Mouse (Mus musculus) A20 (cell line): ENCODE data around the gene Cbx2.
A peak's percentile ranks its signal among the peaks of the same experiment; 100 is the strongest.

Source experiments
- DNase-seq: peaks from one replicate; pipeline ENCODE4 v3.0.0-alpha.2; 2011; ENCODE audit warnings: low read depth, low spot score

The Cbx2 gene

GRCm38 (mm10) chr11:119017506-119017905 is 5.3 kb upstream of the Cbx2 start:
- DNase-seq: no peak

DNA sequence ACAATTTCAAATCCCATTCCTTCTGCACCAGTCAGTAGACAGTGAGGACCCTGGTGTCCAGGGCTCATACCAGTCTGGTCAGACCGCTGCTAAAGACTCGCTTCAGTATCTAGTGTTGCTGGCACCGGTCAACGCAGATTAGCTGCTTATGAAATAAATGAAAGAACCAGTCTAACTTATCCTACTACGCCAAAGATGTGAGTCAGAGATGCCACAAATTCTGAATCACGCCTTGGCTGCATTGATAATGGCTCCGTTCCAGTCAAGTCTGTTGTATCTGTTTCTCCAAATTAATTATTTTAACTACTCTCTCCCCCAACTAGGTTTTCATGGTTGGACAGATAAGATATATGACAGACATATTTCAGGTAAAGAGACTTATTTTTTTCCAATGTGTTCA is 1.6 kb upstream of the Cbx2 start:
- no peak for DNase-seq

DNA sequence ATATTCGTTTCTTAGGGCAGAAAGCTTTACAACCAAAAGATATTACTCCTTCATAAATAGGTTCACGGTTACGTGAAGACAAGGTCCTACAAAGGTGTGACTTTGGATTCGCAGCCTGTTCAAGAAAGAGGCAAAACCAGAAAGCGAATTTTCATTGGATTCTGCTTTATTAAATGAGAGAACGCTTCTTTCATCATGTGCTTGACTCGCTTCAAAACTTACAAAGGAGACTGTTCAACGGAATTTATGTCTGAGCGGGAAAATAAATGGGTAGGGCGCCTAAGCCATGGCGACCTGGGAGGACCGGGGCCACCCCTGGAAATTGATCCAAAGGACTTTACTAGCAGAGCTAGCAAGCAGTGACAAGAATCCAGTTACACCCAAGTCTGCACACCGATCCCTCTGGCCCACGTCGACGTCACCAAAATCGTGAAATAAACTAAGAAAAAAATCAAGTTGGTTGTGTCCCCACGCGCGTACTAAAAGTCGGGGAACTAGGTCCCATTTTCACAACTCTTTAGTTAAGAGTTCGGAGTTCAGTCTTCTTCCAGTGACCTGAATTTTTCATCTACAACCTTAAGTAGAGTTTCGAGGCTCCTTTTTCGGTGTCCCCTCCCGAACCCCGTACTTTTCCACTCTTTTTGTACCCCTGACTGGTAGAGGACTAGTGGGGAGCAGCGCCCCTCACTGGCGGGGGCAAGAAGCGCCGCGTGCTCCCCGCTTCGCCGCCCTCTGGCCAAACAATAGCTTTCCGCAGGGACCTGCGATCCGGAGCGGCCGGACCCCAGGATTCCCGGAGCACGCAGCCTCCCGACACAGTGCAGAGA is 481 bp upstream of the Cbx2 start:
- DNase-seq: no peak

- no peak for DNase-seq
Observed at GRCm38 (mm10) chr11:119023616-119023980, 836 bp downstream of the Cbx2 start.

DNA sequence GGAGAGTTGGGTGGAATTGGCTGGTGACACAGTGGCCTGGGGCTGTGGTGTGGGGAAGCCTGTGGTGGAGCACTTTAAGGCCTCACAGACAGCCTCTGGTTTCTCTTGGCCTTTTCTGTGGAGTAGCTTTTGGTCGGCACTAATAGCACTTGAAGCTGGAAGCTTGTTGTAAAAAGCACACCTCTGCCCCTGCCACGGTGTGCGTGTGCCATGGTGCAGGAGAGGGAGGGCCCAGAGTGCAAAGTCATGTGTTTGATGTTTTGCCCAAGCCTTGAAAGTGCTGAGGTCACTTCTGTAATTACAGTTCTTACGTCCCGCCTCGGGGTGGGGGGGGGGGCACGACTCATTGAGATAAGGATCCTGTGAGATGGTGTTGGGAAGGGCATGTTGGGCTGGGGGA is 1.5 kb downstream of the Cbx2 start:
- no peak for DNase-seq

DNA sequence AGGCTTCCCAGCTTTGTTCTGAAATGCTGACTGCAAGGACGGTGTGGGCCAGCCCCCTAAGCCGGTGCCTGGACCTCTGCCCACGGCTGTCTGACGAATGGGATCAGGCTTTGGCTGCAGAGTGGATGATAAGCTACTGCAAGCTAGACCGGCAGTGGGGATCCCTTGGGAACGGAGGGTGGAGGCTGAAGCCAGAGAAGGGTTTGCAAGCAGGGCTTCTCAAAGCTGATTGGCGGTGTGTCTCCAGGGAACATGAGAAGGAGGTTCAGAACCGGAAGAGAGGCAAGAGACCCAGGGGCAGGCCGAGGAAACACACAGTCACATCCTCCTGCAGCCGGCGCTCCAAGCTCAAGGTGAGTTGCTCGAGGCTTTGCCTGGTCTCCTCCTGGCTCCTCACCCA is 3.4 kb downstream of the Cbx2 start:
- no peak for DNase-seq

DNA sequence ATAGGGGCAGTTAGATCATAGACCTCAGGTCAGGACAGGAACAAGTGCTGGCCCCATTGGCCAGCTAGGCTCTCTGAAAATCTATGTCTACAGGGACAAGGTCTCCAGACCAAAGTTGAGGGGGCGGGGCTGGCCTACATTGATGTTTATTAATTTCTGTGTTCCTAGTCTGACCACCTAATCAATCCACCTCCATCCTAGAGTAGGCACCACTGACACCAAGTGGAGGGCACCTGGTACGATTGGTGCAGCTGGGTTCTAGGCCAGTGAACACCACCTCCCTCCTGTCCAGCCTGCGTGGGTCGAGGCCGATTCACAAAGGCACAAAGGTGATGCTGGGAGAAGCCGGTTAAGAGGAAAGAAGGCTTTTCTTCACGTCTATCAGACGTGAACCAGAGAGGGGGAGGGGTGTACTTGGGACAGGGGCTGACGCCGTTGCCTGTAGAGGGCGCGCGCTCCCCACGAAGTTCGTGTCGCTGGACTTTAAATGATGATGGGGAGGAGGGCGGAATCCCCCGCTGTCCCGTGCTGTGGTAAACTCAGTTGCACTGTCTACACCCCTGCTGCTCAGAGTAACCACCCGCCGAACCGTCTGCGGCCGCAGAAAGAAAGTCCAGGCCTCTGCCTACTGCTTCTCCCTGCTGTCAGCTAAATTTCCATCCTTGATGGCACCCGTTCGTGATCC is 11.3 kb downstream of the Cbx2 start:
- DNase-seq: peak; percentile 90

DNA sequence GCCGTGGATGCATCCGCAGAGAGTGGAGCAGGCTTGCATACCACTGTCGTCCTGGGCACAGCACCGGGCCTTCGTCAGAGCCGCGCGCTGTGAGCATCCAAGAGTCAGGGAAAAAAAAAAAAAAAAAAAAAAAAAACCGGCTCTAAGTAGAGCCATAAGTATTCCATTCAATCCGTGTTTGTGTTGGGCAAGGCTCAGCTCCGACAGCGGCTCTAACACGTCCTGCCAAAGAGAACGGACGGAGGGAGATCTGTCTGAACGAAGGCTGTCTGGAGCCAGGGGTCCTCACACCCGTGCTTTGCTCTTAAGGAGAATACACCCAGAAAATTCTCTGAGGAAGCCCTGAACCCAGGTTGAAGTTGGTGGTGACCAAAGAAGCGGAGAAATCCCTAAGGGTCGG is 11.9 kb downstream of the Cbx2 start:
- DNase-seq: no peak

GRCm38 (mm10) chr11:119035094-119035685 is 12.4 kb downstream of the Cbx2 start:
- DNase-seq: no peak

GRCm38 (mm10) chr11:119035686-119036165 is 13.0 kb downstream of the Cbx2 start:
- no peak for DNase-seq

DNA sequence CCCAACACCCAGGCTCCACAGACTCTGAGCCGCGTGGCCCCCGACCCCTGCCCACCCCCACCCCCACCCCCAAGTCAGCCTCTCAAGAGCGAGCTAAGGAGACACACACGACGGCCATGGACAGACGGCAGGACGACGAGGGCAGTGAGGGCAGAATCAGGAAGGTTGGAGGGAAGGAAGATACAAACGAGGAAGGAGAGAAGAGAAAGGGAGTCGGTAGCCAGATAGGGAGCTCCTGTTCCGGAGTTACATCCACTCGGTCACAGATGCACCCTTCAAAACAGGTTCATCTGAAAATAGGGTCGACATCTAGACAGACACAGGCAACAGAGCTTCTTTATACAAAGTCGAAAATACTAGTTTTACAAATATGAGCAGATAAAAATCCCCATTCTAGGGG is 13.7 kb downstream of the Cbx2 start:
- DNase-seq: no peak

- no peak for DNase-seq
Observed at GRCm38 (mm10) chr11:119036934-119037779, 14.4 kb downstream of the Cbx2 start.

GRCm38 (mm10) chr11:119037780-119038401 is 15.1 kb downstream of the Cbx2 start:
- DNase-seq: no peak

DNA sequence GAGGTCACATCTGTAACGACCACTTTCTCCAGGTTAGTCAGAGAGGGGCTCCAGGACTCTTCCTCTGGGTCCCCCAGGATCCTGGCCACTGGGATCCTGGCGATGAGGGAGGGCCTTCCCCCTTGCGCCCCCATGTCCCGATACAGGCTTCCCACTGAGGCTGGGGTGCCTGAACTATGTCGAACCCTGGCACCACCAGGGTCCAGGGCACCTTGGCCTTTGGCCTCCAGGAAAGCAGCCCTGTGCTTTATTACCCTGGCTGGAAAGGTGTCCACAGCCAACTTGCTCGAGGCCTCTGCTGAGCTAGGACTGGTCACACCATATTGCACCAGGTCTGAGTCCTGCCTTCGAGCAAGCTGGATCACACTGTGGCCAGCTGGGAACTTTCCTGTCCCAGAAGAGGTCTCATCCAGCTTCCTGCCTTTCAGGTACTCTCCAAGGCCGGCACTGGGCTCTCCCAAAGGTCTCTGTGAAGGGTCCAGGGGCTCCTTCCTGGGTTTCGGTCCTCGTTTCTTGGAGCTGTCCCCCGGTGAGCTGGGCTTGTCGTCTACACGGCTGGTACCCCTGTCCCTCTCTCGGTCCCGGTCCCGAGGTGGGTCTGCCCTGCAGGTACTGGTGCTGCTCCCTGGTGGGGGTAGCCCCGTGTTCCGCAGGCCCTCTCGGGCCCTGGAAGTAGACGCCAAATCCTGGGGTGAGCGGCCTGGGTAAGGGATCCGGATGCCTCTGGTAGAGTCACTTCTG is 16.2 kb downstream of the Cbx2 start:
- DNase-seq: no peak

GRCm38 (mm10) chr11:119039732-119040512 is 17.2 kb downstream of the Cbx2 start:
- DNase-seq: peak; percentile 59

- DNase-seq: peak; percentile 100
Observed at GRCm38 (mm10) chr11:119040600-119041324, 18.0 kb downstream of the Cbx2 start, which contains the start of gene Cbx8. Gene Cbx8, minus strand, starts transcription at chr11:119040969.

DNA sequence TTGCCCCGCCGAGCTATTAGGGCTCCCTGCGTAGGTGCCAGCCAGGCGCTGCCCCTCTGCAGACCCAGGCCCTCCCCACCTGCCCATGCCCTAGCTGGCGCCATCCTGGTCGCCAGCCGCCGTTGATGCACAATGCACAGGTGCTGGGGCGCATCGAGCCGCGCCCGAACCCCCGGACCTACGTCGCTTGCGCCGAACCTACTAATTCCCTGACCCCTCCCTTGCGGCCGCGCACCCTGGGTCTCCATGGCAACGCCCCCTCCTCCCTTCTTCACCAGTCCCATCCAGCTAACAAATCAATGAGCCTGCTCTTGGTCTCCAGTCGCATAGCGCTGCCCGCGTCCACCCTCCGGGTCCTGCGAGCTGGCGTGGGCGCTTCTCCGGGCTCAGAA is 18.6 kb downstream of the Cbx2 start:
- DNase-seq: no peak

DNA sequence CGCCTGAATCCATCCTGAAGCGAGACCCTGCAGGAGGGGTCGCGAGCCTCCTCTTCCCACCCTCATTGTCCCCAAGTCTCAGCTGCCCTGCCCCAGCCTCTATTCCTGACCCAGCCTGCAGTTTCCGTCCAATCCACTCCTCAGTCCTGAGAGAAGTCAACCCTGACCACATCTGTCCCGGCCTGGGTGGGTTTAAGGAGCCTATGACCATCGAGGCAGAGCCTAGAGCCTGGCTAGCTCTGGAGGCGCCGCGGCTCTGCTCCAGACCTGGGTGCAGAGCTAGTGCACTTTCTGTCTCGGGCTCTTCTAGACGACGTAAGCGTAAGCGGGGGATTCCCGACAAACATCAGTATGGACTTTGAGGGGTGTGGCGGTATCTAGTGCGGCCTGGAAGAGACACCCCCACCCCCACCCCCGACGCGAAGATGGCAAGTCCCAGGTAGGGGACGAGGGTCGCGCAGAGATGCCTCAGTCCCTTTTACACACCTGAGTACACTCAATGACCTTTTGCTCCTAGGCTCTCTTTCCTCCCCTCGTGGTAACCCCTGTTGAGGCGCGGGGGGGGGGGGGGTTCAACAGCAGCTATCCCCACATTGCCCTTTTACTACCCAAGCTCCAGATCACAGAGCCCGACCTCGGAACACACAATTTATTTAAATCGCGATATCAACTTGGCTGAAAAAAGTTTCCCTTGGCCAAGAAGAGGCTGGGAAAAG is 19.1 kb downstream of the Cbx2 start:
- DNase-seq: peak; percentile 73
